In the genomic region with DNA sequence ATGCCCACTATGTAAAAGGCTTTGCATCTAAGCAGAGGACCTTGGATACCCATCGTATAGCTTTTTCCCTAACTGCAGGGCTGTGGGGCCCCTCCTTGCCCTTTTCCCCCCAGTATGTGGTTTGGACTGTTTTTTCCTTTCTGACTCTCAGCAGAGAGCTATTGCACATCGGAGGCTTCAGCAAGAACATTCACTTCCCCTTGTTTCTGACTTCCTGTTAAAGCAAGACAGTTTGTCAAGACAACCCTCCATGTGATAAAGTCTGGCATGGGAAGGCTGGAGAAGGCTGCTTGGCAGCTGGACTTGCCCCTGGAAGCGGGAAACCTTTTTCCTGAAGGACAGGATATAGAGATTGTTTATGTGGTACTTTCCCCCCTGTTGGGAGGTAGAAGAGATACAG, we compare ENCODE assay signal across 8 mouse cellular contexts. TPM values are rescaled to one million over a fixed set of nuclear protein-coding genes. Genes with fewer than 3 reads are reported as not detected.
DNase-seq lines count a peak whose midpoint lies in the region; ATAC-seq lines count a peak whose summit lies in the region.
"Had no signal": no experiment of that assay in that cellular context is flagged by ENCODE, and none has a peak within 500 bp of the region (broad histone marks: within the 10 kb centered on the region; RNA-seq: fewer than 3 reads in every experiment).

No protein-coding gene starts in this region.

- no peaks in the 10 kb centered on the region for H3K4me1 ChIP-seq in midbrain, embryonic 14.5 days (ENCODE audit: control insufficient read depth, insufficient read depth, low read length)

- ATAC-seq in inflammation-experienced regulatory T-cells, adult 6 months: peak; percentile 63
- ATAC-seq in midbrain, embryonic 14.5 days (ENCODE audit: low FRiP score, low TSS enrichment): no peak

- no peak overlapping the region for H3K9ac ChIP-seq in midbrain, embryonic 14.5 days (replicated peaks; ENCODE audit: low read length)

- H3K4me2 ChIP-seq in midbrain, embryonic 14.5 days (ENCODE audit: low read length): no peak overlapping the region

- H3K9me3 ChIP-seq in midbrain, embryonic 14.5 days (ENCODE audit: control insufficient read depth, low read length): no peaks in the 10 kb centered on the region

- no peak overlapping the region for H3K27ac ChIP-seq in midbrain, embryonic 14.5 days (replicated peaks; ENCODE audit: low read depth, low read length)

- WGBS in midbrain, embryonic 14.5 days: 91% methylated on average over 3 of the region's 3 CpGs

- no peaks in the 10 kb centered on the region for H3K27me3 ChIP-seq in midbrain, embryonic 14.5 days (ENCODE audit: control insufficient read depth, insufficient read depth, low read length)

- H3K36me3 ChIP-seq in midbrain, embryonic 14.5 days (ENCODE audit: control insufficient read depth, insufficient read depth, low read length): peaks cover 62% of the 10 kb centered on the region

- DNase-seq in CD4-positive, CD25-positive, alpha-beta regulatory T cell, adult 2 months (ENCODE audit: low read depth, low spot score): peak; percentile 50
- DNase-seq in adipocyte (ENCODE audit: low spot score): peak; percentile 45
- DNase-seq in lung, postnatal 36 days: peak; percentile 77
- peak; percentile 50 for DNase-seq in thymus, postnatal 25 days
- no peak for DNase-seq in frontal cortex, postnatal 25 days (ENCODE audit: low spot score in 2 of 2)
- no peak for DNase-seq in midbrain, embryonic 14.5 days

- no peak overlapping the region for H3K4me3 ChIP-seq in midbrain, embryonic 14.5 days (replicated peaks; ENCODE audit: low read depth, low read length)

RNA-seq across cellular contexts. Expression of gene Gm10840, which starts 37.9 kb away (rescaled TPM):
- not detected for polyA plus RNA-seq in inflammation-experienced regulatory T-cells, adult 6 months (2017; shearing (Covaris generic))
- polyA plus RNA-seq in midbrain, embryonic 14.5 days (2014; fragmentation: Nextera tagmentation; extraction: Ambion mirVana): not detected in 2 replicates
- polyA plus RNA-seq: embryonic facial prominence, embryonic 11.5 days had no signal

RNA-seq across cellular contexts. Expression of gene Limd2, which starts 37.9 kb away (rescaled TPM):
- 100 to 1,000 TPM; 535 to 666 (median 652) TPM for polyA plus RNA-seq in inflammation-experienced regulatory T-cells, adult 6 months (2017; shearing (Covaris generic))
- polyA plus RNA-seq in midbrain, embryonic 14.5 days (2014; fragmentation: Nextera tagmentation; extraction: Ambion mirVana): 161 and 171 TPM in 2 replicates

RNA-seq across cellular contexts. Expression of gene Map3k3, which starts 38.3 kb away (rescaled TPM):
- 10 to 100 TPM; 11.5 to 33.4 (median 33.3) TPM for polyA plus RNA-seq in inflammation-experienced regulatory T-cells, adult 6 months (2017; shearing (Covaris generic))
- 12.4 and 15.2 TPM in 2 replicates for polyA plus RNA-seq in midbrain, embryonic 14.5 days (2014; fragmentation: Nextera tagmentation; extraction: Ambion mirVana)

RNA-seq across cellular contexts. Expression of gene Taco1, which starts 56.9 kb away (rescaled TPM):
- polyA plus RNA-seq in inflammation-experienced regulatory T-cells, adult 6 months (2017; shearing (Covaris generic)): 10 to 100 TPM in 2 of 3 experiments, 1 to 10 TPM in 1; 7.7 to 14.5 (median 13.3) TPM
- 5.6 and 6.1 TPM in 2 replicates for polyA plus RNA-seq in midbrain, embryonic 14.5 days (2014; fragmentation: Nextera tagmentation; extraction: Ambion mirVana)

Comparison
In these comparisons a context has a peak if more than half of its experiments do, and no peak if none do; other contexts are left out.
1. DNase-seq: peak in CD4-positive, CD25-positive, alpha-beta regulatory T cell, adult 2 months (single experiment), adipocyte (single experiment), lung, postnatal 36 days (single experiment) and thymus, postnatal 25 days (single experiment); none in frontal cortex, postnatal 25 days (0 of 2) and midbrain, embryonic 14.5 days (single experiment).